Mouse (Mus musculus) right cerebral cortex, adult 2 months (tissue): ENCODE measurements around the gene 4930415O20Rik.

Experiments
- DNase-seq, 2 experiments: peaks; one replicate each; pipeline ENCODE4 v3.0.0; 2021 to 2022; ENCODE audit warnings: low spot score in 2 of 2

The 4930415O20Rik gene

GRCm38 (mm10) chr15:98629464-98629863 lies 58.7 kb downstream of the 4930415O20Rik start:
- no peak for DNase-seq

GRCm38 (mm10) chr15:98630540-98630939 lies 59.7 kb downstream of the 4930415O20Rik start, which contains the start of gene Cacnb3:
TSS of gene Cacnb3 (plus strand) at chr15:98630840.
- no peak for DNase-seq

- DNase-seq: no peak
Observed at GRCm38 (mm10) chr15:98631493-98631892, 60.7 kb downstream of the 4930415O20Rik start.

GRCm38 (mm10) chr15:98632107-98632744 lies 61.4 kb downstream of the 4930415O20Rik start:
- DNase-seq: peak in 1 of 2 experiments; percentile 69

GRCm38 (mm10) chr15:98632921-98633320 lies 62.1 kb downstream of the 4930415O20Rik start:
- no peak for DNase-seq

GRCm38 (mm10) chr15:98633822-98634470 lies 63.1 kb downstream of the 4930415O20Rik start:
- no peak for DNase-seq

GRCm38 (mm10) chr15:98634541-98635081 lies 63.8 kb downstream of the 4930415O20Rik start:
- peak; percentile 82 to 83 for DNase-seq

GRCm38 (mm10) chr15:98635291-98635841 lies 64.6 kb downstream of the 4930415O20Rik start:
- no peak for DNase-seq

GRCm38 (mm10) chr15:98636517-98636916 lies 65.7 kb downstream of the 4930415O20Rik start:
- peak in 1 of 2 experiments; percentile 79 for DNase-seq

GRCm38 (mm10) chr15:98637155-98637554 lies 66.4 kb downstream of the 4930415O20Rik start:
- DNase-seq: no peak
